Mouse (Mus musculus): ENCODE data around the gene Vcan.

The Vcan gene

GRCm38 (mm10) chr13:89726492-89726891, 15.8 kb downstream of the Vcan start:
- no peak for DNase-seq (ENCODE audit: low spot score in 2 of 2)

- no peak for DNase-seq (ENCODE audit: low spot score in 2 of 2)
Observed at GRCm38 (mm10) chr13:89720497-89720896, 21.8 kb downstream of the Vcan start.

- no peak for DNase-seq (ENCODE audit: low spot score in 2 of 2)
Observed at GRCm38 (mm10) chr13:89709497-89710201, 32.7 kb downstream of the Vcan start.

GRCm38 (mm10) chr13:89708151-89708927, 34.0 kb downstream of the Vcan start:
- DNase-seq (ENCODE audit: low spot score in 2 of 2): no peak

GRCm38 (mm10) chr13:89702395-89702794, 39.9 kb downstream of the Vcan start:
- DNase-seq (ENCODE audit: low spot score in 2 of 2): no peak

- no peak for DNase-seq (ENCODE audit: low spot score in 2 of 2)
Observed at GRCm38 (mm10) chr13:89699998-89700555, 42.2 kb downstream of the Vcan start.

- no peak for DNase-seq (ENCODE audit: low spot score in 2 of 2)
Observed at GRCm38 (mm10) chr13:89692597-89692996, 49.7 kb downstream of the Vcan start.

- DNase-seq (ENCODE audit: low spot score in 2 of 2): no peak
Observed at GRCm38 (mm10) chr13:89683490-89683889, 58.8 kb downstream of the Vcan start.

- DNase-seq (ENCODE audit: low spot score in 2 of 2): no peak
Observed at GRCm38 (mm10) chr13:89682254-89682653, 60.1 kb downstream of the Vcan start.

GRCm38 (mm10) chr13:89679756-89680155, 62.6 kb downstream of the Vcan start:
- no peak for DNase-seq (ENCODE audit: low spot score in 2 of 2)

- no peak for DNase-seq (ENCODE audit: low spot score in 2 of 2)
Observed at GRCm38 (mm10) chr13:89670505-89670904, 71.8 kb downstream of the Vcan start.

- peak in 1 of 2 experiments; percentile 6 for DNase-seq (ENCODE audit: low spot score in 2 of 2)
Observed at GRCm38 (mm10) chr13:89668981-89669880, 73.1 kb downstream of the Vcan start.

GRCm38 (mm10) chr13:89668069-89668468, 74.2 kb downstream of the Vcan start:
- DNase-seq (ENCODE audit: low spot score in 2 of 2): peak; percentile 48 to 51

GRCm38 (mm10) chr13:89661688-89662087, 80.6 kb downstream of the Vcan start:
- no peak for DNase-seq (ENCODE audit: low spot score in 2 of 2)

GRCm38 (mm10) chr13:89657046-89657445, 85.3 kb downstream of the Vcan start:
- peak; percentile 22 to 29 for DNase-seq (ENCODE audit: low spot score in 2 of 2)

GRCm38 (mm10) chr13:89653279-89653678, 89.0 kb downstream of the Vcan start:
- DNase-seq (ENCODE audit: low spot score in 2 of 2): no peak

GRCm38 (mm10) chr13:89652773-89653172, 89.5 kb downstream of the Vcan start:
- DNase-seq (ENCODE audit: low spot score in 2 of 2): no peak

- DNase-seq (ENCODE audit: low spot score in 2 of 2): no peak
Observed at GRCm38 (mm10) chr13:89645589-89645988, 96.7 kb downstream of the Vcan start.

GRCm38 (mm10) chr13:89637012-89637411, 105.3 kb downstream of the Vcan start:
- no peak for DNase-seq (ENCODE audit: low spot score in 2 of 2)

GRCm38 (mm10) chr13:89634137-89634683, 108.1 kb downstream of the Vcan start:
- DNase-seq (ENCODE audit: low spot score in 2 of 2): peak; percentile 6 to 53

GRCm38 (mm10) chr13:89619064-89619463, 123.2 kb downstream of the Vcan start:
- no peak for DNase-seq (ENCODE audit: low spot score in 2 of 2)

Measured in right cerebral cortex, adult 2 months (tissue).